Mouse (Mus musculus): ENCODE measurements around the gene Scarf2. TPM values are rescaled to one million over a fixed set of nuclear protein-coding genes. Genes with fewer than 3 reads are reported as not detected.

The Scarf2 gene
- polyA plus RNA-seq, 1 experiment, result 4.1 TPM

DNA sequence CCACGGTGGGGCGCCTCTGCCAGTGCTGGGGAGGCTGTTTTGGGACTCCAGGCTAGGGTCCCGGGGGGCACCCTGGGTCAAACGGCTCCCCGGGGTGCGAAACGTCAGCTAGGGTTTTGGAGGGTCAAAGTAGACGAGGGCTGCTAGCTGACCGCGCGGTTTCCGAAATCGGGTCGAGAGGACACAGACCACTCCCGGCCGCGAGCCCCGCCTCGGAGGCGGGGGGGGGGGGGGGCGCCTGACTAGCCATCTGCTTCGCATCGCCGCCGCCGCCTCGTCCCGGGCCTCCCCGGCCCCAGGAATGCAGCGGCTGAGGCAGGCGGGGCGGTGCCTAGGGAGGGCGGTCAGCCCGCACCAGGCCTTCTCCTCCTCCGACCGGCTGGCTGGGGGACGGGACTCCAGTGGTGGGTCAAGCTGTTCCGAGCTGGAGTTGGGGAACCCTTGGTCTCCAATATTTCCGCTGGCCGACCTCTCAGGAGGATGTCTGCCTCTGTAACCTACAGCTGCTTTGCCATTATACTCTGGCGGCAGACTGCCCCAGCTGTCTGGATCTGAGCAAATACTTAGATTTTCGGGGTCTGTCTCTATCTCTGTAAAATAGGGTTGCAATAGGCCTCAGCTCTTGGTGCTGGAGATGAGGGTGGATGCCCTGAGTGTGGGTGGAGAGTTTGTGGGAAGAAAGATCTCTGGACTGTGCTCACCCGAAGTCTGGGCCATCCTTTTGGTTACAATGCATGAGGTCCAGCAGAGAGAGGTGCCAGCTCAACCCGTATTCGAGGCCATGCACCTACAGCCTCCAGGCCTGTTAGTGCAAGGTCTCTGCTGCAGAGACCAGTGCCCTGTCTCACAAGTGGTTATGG, 1.5 kb downstream of the Scarf2 start:
- peaks cover 28% of the 10 kb centered on the region for H3K4me1 ChIP-seq (ENCODE audit: control insufficient read depth, insufficient read depth, low read length)
- TF ChIP-seq POLR2A (IDR thresholded peaks at IDR 0.05; ENCODE audit: control insufficient read depth, low read depth, low read length), result no peak
- no peaks in the 10 kb centered on the region for H3K36me3 ChIP-seq (ENCODE audit: control insufficient read depth, insufficient read depth, low read length)
- peak overlapping the region; percentile 54 for H3K4me3 ChIP-seq (ENCODE audit: control insufficient read depth, low read depth, low read length)
- no peaks in the 10 kb centered on the region for H3K27me3 ChIP-seq (ENCODE audit: control insufficient read depth, insufficient read depth, low read length)
- H3K27ac ChIP-seq (ENCODE audit: control insufficient read depth, insufficient read depth, low read depth, low read length), result no peak overlapping the region; the same call in 1 of the 2 replicates

DNA sequence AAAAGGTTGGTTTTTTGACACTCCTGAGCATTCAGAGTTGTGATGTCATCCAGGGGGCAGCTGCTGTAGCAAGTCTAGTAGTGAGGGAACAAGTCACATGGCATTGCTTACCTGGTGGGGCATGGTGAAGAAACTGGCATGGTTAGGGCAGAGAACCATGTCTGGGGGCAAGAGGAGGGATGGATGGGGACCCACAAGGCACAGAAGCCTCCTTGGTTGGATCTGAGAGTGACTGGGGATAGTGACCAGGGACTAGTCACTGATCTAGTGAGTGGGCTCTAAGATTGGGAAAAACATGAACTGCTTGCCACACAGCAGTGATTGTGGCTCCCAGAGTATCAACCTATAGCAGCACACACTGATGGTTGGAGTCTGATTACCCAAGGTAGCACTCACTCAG, 2.5 kb downstream of the Scarf2 start:
- Histone ChIP-seq H3K36me3 (ENCODE audit: control insufficient read depth, insufficient read depth, low read length) (no peaks in the 10 kb centered on the region), H3K4me3 (ENCODE audit: control insufficient read depth, low read depth, low read length) (no peak overlapping the region), H3K27ac (ENCODE audit: control insufficient read depth, insufficient read depth, low read depth, low read length) (no peak overlapping the region), H3K27me3 (ENCODE audit: control insufficient read depth, insufficient read depth, low read length) (no peaks in the 10 kb centered on the region), H3K4me1 (ENCODE audit: control insufficient read depth, insufficient read depth, low read length) (peaks cover 37% of the 10 kb centered on the region)
- TF ChIP-seq CTCF (IDR thresholded peaks at IDR 0.05; ENCODE audit: control insufficient read depth, insufficient read depth, insufficient replicate concordance, low read depth, low read length) (no peak), POLR2A (IDR thresholded peaks at IDR 0.05; ENCODE audit: control insufficient read depth, low read depth, low read length) (no peak)

DNA sequence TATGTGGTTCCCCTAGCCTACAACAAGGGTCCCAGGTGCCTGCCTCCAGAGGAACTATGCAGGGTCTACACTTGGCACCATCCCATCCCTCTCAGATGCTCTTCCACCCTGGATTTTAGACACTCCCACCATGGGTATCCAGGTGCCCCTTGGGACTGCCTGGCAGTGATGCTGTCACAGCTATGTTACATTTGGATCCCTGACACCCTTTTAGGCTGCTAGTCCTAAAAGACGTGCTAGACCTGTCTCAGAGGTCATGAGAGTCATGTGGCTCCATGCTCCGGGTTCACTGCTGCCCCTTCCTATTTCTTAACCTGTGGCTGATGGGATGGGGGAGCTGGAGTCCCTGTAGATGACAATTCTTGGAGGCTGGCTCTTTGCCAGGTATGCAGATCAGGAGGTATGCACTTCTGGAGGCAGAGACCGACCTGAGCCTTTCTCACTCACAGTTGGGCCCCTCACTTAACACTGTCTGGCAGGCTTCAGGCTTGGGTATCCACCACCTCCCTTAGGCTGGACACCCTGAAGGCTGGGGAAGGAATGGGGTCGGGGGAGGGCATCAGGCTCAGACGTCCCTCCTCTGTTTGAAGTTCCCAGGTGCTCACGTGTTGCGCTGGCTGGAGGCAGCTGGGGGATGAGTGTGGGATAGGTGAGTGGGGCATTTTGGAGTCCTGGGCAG, 4.8 kb downstream of the Scarf2 start:
- no peak overlapping the region for H3K4me3 ChIP-seq (ENCODE audit: control insufficient read depth, low read depth, low read length)
- no peaks in the 10 kb centered on the region for H3K36me3 ChIP-seq (ENCODE audit: control insufficient read depth, insufficient read depth, low read length)
- H3K27me3 ChIP-seq (ENCODE audit: control insufficient read depth, insufficient read depth, low read length), result no peaks in the 10 kb centered on the region
- H3K27ac ChIP-seq (ENCODE audit: control insufficient read depth, insufficient read depth, low read depth, low read length), result no peak overlapping the region
- TF ChIP-seq CTCF (IDR thresholded peaks at IDR 0.05; ENCODE audit: control insufficient read depth, insufficient read depth, insufficient replicate concordance, low read depth, low read length) (no peak), POLR2A (IDR thresholded peaks at IDR 0.05; ENCODE audit: control insufficient read depth, low read depth, low read length) (no peak)
- peaks cover 47% of the 10 kb centered on the region for H3K4me1 ChIP-seq (ENCODE audit: control insufficient read depth, insufficient read depth, low read length)

DNA sequence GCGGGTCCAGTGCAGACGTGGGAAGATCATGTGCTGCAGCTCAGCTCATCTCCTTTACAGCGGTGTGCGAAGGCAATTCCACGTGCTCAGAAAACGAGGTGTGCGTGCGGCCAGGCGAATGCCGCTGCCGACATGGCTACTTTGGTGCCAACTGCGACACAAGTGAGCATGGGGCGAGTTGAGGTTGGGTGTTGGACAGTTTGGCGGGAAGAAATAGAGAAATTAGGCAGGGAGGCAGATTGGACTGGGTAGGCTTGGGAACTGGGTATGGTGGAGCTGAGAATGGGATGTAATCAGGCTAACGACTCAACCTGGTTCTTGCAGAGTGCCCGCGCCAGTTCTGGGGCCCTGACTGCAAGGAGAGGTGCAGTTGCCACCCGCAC, 5.4 kb downstream of the Scarf2 start:
- H3K4me1 ChIP-seq (ENCODE audit: control insufficient read depth, insufficient read depth, low read length), result peaks cover 45% of the 10 kb centered on the region
- no peaks in the 10 kb centered on the region for H3K36me3 ChIP-seq (ENCODE audit: control insufficient read depth, insufficient read depth, low read length)
- TF ChIP-seq POLR2A (IDR thresholded peaks at IDR 0.05; ENCODE audit: control insufficient read depth, low read depth, low read length), result no peak
- TF ChIP-seq CTCF (IDR thresholded peaks at IDR 0.05; ENCODE audit: control insufficient read depth, insufficient read depth, insufficient replicate concordance, low read depth, low read length), result no peak
- no peak overlapping the region; the same call in 1 of the 2 replicates for H3K4me3 ChIP-seq (ENCODE audit: control insufficient read depth, low read depth, low read length)
- no peaks in the 10 kb centered on the region for H3K27me3 ChIP-seq (ENCODE audit: control insufficient read depth, insufficient read depth, low read length)
- H3K27ac ChIP-seq (ENCODE audit: control insufficient read depth, insufficient read depth, low read depth, low read length), result no peak overlapping the region

DNA sequence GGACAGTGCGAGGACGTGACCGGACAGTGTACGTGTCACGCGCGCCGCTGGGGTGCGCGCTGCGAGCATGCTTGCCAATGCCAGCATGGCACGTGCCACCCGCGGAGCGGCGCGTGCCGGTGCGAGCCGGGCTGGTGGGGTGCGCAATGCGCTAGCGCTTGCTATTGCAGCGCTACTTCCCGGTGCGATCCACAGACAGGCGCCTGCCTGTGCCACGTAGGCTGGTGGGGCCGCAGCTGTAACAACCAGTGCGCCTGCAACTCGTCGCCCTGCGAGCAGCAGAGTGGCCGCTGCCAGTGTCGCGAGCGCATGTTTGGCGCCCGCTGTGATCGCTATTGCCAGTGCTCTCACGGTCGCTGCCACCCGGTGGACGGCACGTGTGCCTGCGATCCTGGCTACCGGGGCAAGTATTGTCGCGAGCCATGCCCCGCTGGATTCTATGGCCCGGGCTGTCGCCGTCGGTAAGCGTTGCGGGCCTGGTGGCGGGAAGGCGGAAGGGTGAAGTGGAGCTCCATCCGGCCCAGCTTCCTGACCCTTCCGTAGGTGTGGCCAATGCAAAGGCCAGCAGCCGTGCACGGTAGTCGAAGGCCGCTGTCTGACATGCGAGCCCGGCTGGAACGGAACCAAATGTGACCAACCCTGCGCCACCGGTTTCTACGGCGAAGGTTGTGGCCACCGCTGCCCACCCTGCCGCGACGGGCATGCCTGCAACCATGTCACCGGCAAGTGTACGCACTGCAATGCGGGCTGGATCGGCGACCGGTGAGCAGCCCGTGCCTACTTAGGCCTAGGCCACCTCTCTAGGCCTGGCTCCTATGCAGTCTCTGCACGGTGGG, 6.0 kb downstream of the Scarf2 start:
- Histone ChIP-seq H3K4me3 (ENCODE audit: control insufficient read depth, low read depth, low read length) (peak overlapping the region; percentile 9), H3K4me1 (ENCODE audit: control insufficient read depth, insufficient read depth, low read length) (peaks cover 45% of the 10 kb centered on the region), H3K27me3 (ENCODE audit: control insufficient read depth, insufficient read depth, low read length) (no peaks in the 10 kb centered on the region), H3K27ac (ENCODE audit: control insufficient read depth, insufficient read depth, low read depth, low read length) (no peak overlapping the region), H3K36me3 (ENCODE audit: control insufficient read depth, insufficient read depth, low read length) (no peaks in the 10 kb centered on the region)
- TF ChIP-seq CTCF (IDR thresholded peaks at IDR 0.05; ENCODE audit: control insufficient read depth, insufficient read depth, insufficient replicate concordance, low read depth, low read length) (no peak), POLR2A (IDR thresholded peaks at IDR 0.05; ENCODE audit: control insufficient read depth, low read depth, low read length) (0 out of 2 replicates have a peak, but pooled peaks have one; percentile 15)

DNA sequence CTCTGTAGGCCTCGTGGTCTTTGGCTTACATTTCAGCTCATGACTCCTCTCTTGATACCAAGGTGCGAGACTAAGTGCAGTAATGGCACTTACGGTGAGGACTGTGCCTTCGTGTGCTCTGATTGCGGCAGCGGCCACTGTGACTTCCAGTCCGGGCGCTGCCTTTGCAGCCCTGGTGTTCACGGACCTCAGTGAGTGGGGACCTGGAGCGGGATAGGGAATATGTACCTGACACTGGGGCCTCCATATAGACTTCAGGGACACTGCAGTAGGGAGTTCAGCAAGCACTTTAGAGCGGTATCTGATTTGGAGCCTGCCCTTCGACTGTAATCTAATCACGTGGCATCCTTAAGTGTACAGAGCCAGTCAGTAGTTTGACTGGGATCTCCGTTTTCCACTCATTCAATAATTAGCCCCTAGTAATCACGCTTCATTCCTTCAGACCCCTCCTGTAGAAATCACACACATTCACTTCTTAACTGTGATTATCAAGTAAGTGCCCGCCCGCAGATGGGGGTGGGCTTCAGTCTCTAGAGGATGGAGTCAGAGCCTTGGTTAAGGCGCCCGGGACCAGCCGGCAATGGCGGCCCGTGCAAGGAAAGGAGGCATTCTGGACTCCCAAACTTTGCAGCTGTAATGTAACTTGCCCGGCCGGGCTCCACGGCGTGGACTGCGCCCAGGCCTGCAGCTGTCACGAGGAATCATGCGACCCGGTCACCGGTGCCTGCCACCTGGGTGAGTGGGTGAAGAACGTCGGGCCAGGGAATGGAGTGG, 6.8 kb downstream of the Scarf2 start:
- Histone ChIP-seq H3K27ac (ENCODE audit: control insufficient read depth, insufficient read depth, low read depth, low read length) (no peak overlapping the region), H3K27me3 (ENCODE audit: control insufficient read depth, insufficient read depth, low read length) (no peaks in the 10 kb centered on the region), H3K4me3 (ENCODE audit: control insufficient read depth, low read depth, low read length) (peak overlapping the region; percentile 57), H3K4me1 (ENCODE audit: control insufficient read depth, insufficient read depth, low read length) (peaks cover 45% of the 10 kb centered on the region), H3K36me3 (ENCODE audit: control insufficient read depth, insufficient read depth, low read length) (no peaks in the 10 kb centered on the region)
- TF ChIP-seq POLR2A (IDR thresholded peaks at IDR 0.05; ENCODE audit: control insufficient read depth, low read depth, low read length) (no peak), CTCF (IDR thresholded peaks at IDR 0.05; ENCODE audit: control insufficient read depth, insufficient read depth, insufficient replicate concordance, low read depth, low read length) (no peak)

Data from testis, adult 2 months (tissue).